Comparison of ENCODE assay signal across 28 mouse cellular contexts in genomic region chrX:99544410-99544809, GRCm38 (mm10).
"Had no signal": no experiment of that assay in that cellular context is flagged by ENCODE, and none has a peak within 500 bp of the region (broad histone marks: within the 10 kb centered on the region; RNA-seq: fewer than 3 reads in every experiment).

No protein-coding gene starts in this region.

- H3K27ac ChIP-seq: gastrocnemius, adult 2 months; heart, embryonic 10.5 days; heart, embryonic 13.5 days; heart, embryonic 15.5 days; hindbrain, embryonic 10.5 days; hindbrain, embryonic 12.5 days; hindbrain, embryonic 14.5 days; intestine, embryonic 15.5 days; kidney, embryonic 15.5 days; kidney, postnatal 0 days; limb, embryonic 12.5 days; liver, embryonic 13.5 days; liver, embryonic 15.5 days had no signal

- H3K4me3 ChIP-seq: gastrocnemius, adult 2 months; heart, embryonic 10.5 days; heart, embryonic 13.5 days; heart, embryonic 15.5 days; hindbrain, embryonic 10.5 days; hindbrain, embryonic 12.5 days; intestine, embryonic 15.5 days; kidney, embryonic 15.5 days; limb, embryonic 12.5 days; liver, embryonic 13.5 days; liver, embryonic 15.5 days had no signal

- ATAC-seq: hindbrain, embryonic 16.5 days; inflammation-experienced regulatory T-cells, adult 6 months; intestine, embryonic 15.5 days; intestine, postnatal 0 days had no signal

- H3K9me3 ChIP-seq: heart, embryonic 10.5 days; heart, embryonic 13.5 days; heart, embryonic 15.5 days; hindbrain, embryonic 10.5 days; hindbrain, embryonic 12.5 days; intestine, embryonic 15.5 days; kidney, embryonic 15.5 days; limb, embryonic 12.5 days; liver, embryonic 13.5 days; liver, embryonic 15.5 days had no signal

- H3K27me3 ChIP-seq: liver, embryonic 15.5 days had no signal

- DNase-seq: gastrocnemius, adult 2 months; gastrocnemius, postnatal 10 days; gastrocnemius, postnatal 25 days; heart, adult 18-20 months; heart, postnatal 4 days; kidney, adult 2 months; kidney, adult 9 months; kidney, postnatal 14 days; kidney, postnatal 36 days; layer of hippocampus, adult 9-11 months; layer of hippocampus, postnatal 36 days; left cerebral cortex, postnatal 4 days; liver; liver, embryonic 13.5 days had no signal

- H3K36me3 ChIP-seq: heart, embryonic 10.5 days; heart, embryonic 13.5 days; heart, embryonic 15.5 days; hindbrain, embryonic 10.5 days; hindbrain, embryonic 12.5 days; intestine, embryonic 15.5 days; kidney, embryonic 15.5 days; limb, embryonic 12.5 days; liver, embryonic 13.5 days; liver, embryonic 15.5 days had no signal

- H3K4me1 ChIP-seq: intestine, embryonic 15.5 days; liver, embryonic 13.5 days; liver, embryonic 15.5 days had no signal

- H3K4me2 ChIP-seq: heart, embryonic 13.5 days; heart, embryonic 15.5 days; hindbrain, embryonic 12.5 days; hindbrain, embryonic 14.5 days; intestine, embryonic 15.5 days; kidney, embryonic 15.5 days; limb, embryonic 12.5 days; liver, embryonic 13.5 days; liver, embryonic 15.5 days had no signal

- H3K9ac ChIP-seq: heart, embryonic 13.5 days; heart, embryonic 15.5 days; hindbrain, embryonic 12.5 days; hindbrain, embryonic 14.5 days; intestine, embryonic 15.5 days; kidney, embryonic 15.5 days; limb, embryonic 12.5 days; liver, embryonic 13.5 days; liver, embryonic 15.5 days had no signal
